Mouse (Mus musculus): ENCODE results near the gene Pdzd2.

Pdzd2 gene

DNA sequence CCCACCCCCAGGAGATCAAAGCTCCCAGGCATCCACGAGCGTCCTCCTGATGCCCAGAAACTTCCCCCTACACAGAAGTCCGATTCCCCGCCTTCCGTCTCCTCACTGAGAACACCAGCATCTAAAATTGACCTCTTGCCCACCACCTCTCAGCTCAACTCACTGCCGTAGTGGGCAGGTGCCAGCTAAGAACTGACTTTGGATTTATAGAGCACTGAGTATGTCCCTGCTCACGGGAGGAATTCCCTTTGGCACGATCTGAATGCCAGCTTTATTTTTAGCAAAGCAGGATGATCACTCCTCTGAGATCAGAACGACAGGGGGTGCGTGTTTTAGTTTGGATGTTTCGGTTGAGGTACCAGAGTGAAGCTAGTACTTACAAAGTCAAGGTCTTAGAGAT lies 7.1 kb downstream of the Pdzd2 start:
- no peak for DNase-seq (ENCODE audit: low read depth)

DNA sequence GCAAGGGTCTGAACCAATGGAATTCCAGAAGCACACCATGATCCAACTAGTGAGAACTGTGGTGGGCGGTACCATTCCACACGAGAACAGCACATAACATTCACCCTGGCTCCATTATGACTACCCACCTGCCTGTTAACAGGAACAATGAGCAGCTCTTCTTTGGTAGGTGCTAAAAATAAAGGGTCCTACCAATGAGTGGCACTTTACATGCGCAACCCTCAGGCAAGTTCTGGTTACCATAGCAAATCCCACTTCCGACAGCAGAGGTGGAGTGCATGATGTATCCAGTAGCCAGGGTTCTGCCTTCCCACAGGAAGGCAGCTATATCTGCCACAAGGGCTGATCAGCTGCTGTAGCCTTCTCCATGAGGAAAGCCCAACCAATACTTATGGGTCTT lies 11.3 kb downstream of the Pdzd2 start:
- DNase-seq (ENCODE audit: low read depth) = no peak

DNA sequence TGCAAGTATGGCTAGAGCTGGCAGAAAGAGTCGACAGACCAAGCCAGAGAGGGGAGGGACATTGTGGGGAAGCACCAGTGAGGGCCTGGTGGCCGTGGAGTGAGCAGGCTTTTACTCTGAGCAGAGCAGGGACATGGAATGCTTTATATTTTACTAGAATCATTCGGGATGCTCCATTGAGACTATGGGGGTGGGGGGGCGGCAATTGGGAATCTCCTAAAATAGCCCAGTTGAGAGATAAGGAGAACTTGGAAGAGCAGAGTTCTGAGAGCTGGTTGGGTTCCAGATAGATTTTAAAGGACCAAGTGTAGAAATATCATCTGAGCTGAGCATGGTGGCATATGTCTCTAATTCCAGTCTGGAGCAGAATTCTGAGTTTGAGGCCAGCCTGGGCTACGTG lies 14.5 kb downstream of the Pdzd2 start:
- DNase-seq (ENCODE audit: low read depth) = no peak

DNA sequence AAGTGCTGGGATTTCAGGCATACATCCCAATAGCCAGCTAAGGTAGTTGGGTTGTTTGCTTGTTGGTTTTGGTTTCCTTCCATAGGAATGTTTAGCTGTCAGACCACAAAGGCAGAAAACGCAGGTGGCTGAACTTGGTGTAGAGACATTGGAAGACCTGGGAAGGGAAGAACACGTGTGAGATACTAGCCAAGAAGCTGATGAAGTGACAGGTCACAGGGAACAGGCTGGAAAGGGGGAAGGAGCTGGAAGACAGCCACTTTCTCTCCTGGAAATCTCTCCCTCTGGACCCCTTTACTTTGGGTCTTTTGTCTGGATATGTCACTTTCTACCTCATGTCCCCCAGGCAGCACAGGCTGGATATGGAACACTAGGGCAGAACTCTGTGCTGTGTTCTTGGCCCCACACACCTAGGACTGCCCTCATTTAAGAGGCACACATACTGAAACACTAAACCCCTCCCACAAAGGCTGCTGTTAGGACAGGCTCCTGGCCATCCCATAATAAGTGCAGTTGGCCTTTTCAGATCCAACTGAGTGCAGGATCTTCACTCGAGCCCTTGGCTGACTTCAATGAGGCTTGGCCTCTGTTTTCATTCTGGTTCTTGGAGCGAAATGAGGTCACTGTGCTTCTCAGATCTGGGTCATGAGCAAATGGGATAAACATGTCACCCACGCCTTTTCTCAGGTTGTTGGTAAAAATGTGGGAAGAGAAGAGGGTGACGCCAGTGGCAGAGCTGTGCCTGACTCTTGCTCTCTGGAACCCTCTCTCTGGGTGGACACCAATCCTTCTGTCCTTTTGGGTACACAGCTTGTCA lies 17.8 kb downstream of the Pdzd2 start:
- no peak for DNase-seq (ENCODE audit: low read depth)

DNA sequence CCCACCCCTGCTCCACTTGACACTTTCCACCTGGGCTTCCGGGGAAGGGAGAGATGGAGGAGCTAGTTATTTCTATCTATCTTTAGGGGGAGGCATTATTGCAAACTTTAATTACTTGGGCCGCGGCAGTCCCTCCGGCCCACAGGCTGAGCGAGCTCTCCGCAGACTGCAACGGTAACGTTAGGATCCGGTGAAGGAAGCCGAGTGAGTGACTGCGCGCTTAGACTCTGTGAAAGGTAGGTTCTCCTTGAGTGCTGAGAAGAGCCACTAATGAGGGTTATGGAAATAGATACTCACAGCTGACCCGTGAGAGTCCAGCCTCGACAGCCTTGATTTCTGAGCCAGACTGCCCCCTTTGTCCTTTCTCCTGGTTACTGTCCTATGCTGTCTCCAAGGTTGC lies 20.9 kb downstream of the Pdzd2 start:
- no peak for DNase-seq (ENCODE audit: low read depth)

DNA sequence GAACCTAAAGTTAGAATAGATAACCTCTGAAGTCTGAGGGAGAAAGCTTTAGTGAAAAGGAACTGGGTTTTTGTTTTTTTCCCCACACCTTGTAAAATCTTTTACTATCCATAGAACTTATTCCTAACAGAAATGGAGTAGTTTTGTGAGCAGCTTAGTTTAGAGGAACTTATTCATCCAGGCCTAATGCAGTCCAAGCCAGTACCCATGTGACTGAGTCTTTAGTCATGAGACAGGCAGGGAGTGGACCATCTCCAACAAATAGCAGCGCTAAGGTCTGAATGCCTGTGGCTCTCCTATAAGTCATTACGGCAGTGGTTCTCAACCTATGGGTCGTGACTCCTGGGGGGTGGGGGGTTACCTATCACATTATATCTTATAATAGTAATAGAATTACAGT lies 22.3 kb downstream of the Pdzd2 start:
- no peak for DNase-seq (ENCODE audit: low read depth)

DNA sequence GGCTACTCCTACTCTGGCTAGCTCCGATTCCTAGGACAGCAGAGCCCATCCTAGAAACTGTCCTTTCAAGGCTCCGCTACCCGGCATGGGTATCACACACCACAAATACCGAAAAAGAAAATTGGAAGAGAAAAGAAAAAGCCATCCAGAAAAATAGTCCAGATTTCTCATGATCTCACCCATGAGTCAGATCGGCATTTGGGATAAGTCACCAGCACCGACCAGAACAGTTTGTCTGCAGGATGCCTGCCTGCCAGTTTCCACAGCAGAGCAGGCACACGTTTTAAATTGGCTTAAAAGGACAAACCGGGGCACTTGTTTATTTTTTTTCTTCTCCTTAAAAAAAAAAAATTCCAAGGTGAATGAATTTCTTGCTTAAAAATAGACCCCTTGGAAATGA lies 22.8 kb downstream of the Pdzd2 start:
- no peak for DNase-seq (ENCODE audit: low read depth)

DNA sequence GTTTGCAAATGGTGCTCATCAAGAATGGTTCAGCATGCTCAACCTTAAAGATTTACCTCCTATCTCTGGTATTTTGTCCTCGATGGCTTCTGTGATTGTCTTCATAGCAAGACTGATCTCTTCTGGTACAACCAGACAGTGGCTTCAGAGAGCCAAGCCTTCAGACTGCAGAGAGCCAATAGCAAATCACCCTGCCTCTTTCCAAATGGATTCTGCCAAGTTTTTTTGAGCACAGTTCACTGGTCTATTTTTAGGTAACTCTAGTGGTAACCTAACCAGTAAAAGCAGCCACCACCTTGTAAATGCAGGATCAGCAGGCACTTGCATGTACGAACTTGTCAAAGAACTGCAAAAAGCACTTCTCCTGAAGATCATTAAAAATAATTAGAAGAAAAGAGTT lies 25.4 kb downstream of the Pdzd2 start:
- no peak for DNase-seq (ENCODE audit: low read depth)

DNA sequence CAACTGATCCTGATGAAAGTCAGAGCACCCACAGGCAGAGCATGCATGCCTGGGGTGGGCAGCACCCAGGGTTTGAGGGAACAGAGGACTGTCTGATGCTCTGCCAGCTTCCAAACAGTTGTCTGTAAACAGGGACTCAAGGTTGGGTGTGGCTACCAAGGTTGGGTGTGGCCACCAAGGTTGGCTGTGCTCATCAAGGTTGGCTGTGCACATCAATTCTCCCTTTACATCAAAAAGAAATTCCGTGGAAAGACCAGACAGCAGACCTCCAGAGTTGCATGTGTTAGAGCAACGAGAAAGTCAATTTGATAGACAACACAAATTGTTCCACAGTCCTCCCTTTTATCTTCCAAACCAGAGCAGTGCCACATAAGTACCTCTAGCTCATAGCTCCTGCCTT lies 26.5 kb downstream of the Pdzd2 start:
- DNase-seq (ENCODE audit: low read depth) = no peak

DNA sequence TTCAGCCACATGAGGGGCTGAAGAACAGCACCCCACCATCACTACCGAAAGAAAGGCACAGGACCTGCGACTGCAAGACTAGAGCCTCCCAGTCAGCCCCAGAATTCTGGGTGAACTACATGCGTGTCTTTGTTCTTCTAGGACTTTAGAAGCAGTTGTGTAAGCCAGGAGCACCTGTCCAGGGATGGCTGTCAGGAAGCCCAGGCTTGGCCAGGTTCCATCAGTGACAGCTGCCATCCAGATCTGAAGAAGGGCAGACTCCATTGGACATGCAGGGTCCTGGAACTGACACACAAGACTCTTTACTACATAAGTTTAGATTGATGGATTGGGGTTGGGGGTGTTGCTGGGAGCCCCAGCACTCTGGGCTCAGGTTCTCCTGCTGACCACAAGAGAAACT lies 29.7 kb downstream of the Pdzd2 start:
- DNase-seq (ENCODE audit: low read depth) = no peak

DNA sequence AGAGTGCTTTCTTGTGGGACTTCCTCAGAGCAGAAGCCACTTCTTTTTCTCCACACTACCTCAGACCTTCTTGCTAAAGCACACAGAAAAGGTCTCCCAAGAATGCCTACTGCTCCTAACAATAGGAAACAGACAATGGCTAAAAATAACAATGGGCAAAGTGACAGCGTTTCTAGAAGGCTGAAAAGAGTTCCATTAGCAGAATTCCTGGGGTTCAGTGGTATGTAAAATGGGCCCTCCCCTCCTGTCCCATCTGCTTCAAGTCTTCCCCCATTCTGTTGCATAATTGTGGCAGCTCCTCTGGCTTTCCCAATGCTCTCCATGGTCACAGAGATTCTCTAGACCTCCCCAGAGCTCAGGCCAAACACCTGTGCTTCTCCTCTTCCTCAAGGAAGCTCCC lies 31.4 kb downstream of the Pdzd2 start:
- no peak for DNase-seq (ENCODE audit: low read depth)

DNA sequence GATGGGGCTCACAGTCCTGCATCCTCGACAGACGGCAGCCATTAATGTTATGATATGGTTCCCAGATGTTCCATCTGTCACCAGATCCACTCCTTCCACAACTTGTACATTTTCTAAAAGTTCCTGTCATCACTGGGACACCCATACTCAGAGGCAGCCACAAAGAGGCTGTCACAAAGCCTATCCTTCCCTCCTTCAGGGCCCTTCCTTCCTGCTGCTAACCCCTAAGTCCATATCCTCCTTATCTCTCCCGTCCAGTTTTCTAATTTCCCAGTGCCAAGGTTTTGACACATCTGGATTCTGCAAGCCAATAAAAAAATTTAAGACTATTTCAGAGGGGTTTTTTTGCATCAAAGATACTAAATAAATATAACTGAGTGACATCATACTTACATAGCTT lies 32.8 kb downstream of the Pdzd2 start:
- no peak for DNase-seq (ENCODE audit: low read depth)

DNA sequence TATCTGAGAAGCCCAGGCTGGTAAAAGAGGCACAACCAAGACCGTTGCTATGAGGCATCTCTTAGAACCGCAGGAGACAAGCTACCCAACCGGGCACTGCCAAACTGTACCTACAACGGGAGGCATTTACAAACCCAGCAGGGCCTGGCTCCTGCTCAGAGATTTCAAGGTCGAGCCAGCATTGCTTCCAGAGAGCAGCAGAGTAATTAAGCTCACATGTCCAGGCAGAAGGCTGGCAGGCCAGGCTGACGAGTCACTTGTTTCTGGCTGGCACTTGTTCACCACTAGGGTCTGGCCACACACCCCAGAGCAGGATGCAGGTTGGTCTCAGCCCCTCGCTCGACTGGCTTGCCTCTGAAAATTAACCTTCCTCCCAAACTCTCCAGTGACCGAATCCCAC lies 39.4 kb downstream of the Pdzd2 start:
- DNase-seq (ENCODE audit: low read depth) = no peak

DNA sequence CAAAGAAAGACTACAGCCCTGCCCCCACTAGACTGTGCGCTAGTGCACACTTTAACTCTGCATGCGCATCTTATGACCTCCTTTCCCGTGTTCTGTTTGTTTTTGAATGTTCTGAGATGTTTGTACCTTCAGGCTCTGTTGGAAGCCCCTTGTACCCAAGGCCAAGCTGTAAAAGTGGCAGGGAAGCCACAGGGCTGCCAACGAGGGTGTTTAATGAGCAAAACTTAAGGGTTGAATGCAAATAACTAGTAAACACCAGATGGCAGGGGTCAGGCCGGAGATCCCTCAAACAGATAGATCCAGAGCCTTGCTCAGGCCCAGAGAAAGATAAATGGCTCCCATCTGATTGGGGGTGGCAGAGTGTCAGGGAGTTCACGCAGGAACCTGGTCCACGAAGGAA lies 42.0 kb downstream of the Pdzd2 start:
- no peak for DNase-seq (ENCODE audit: low read depth)

DNA sequence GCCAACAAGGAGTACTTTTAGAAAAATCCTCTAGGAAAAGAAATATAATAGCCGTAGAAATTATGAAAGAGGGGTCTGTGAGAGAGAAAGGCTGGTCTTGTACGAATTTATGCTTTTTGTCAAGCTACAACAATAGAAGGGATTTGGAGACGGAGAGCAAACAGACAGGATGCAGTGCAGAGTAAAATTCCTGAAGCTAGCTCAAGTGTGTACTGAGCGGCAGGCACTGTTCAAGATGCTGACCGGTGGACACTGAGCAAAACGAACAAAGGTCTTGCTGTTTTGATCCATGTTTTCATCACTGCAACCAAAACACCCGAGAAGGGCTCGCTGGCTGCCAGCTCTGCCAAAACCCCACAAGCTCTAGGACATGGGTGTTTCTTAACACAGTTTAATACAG lies 42.8 kb downstream of the Pdzd2 start:
- no peak for DNase-seq (ENCODE audit: low read depth)

DNA sequence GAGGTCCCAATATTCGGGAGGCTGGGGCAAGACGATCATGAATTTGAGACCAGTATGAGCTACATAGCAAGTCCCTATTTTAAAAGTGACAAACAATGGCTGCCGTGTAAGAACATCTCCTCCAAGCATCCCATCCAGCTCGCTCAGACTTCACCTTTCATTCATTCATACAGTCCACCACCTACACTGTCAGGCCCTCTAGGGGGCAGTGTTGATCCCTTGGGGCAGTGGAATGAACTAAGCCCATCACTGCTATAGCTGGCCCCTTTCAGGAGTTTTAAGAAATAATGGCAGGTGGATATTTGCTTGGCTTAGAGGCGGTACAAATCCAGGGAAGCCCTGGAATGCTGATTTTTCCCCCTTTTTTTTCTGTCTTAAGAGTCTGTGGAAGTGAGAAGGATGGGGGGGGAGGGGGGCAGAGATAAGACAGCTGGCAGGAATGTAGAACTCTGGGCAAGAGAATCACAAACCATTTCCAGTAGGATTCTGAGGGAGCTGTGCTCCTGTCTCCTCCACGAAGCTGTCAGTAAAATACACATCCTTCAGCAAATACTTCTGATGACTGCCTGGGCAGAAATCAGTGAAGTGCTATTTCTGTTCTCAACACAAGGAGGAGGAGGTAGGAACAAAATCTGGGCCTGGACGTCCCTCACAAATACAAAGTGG lies 49.9 kb downstream of the Pdzd2 start:
- no peak for DNase-seq (ENCODE audit: low read depth)

DNA sequence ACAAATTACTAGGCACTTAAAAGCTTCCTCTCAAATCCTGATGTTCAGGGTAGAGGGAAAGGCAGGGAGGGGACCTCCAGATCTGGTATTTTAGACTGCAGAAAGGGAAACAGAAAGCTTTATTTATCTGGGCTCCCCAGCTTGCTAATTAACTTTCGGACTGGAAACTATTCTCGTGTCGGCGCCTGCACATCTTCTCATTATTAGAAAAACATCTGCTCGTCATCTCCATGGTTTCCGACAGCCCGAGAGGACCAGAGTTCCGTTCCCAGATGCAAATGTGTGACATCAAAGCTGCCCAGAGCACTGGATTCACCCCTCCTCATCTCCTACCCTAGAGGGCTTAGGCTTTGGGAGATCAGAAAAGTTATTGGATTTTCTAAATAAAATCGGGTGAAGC lies 57.2 kb downstream of the Pdzd2 start:
- DNase-seq (ENCODE audit: low read depth) = no peak

DNA sequence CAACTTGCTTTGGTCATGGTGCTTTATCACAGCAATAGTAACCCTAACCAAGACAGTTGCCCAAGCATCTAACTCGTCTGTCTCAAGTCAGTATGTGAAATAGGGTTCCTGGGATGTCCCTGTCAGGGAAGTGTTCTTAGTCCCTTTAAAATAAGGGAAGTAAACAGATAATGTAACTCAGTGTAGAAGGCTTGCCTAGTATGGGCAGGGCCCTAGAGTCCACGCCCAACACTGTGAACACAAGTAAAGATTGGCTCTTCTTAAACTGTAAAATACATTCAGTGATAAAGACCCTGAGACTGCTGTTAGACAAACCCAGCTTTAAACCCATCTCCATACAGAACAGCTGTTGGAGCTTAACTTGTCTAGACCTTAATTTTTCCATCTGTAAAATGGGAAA lies 57.8 kb downstream of the Pdzd2 start:
- DNase-seq (ENCODE audit: low read depth) = no peak

DNA sequence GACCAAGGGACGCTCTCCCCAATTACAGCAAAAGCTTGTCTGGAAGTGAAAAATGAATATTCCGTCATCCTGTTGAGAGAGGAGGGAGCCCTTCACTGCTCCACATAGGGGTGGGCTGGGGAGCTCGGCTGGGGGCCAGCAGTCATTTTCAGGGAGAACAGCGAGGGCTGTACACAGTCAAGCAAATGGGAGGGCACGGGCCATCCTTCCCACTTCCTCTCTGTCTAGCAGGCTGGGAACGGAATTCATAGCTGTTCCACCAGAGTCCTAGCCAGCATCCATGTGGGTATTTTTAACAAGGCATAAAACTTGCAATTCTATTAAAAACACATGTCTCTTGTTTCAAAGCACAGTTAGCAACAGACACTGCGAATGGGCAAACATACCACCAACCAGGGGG lies 59.0 kb downstream of the Pdzd2 start:
- DNase-seq (ENCODE audit: low read depth) = no peak

DNA sequence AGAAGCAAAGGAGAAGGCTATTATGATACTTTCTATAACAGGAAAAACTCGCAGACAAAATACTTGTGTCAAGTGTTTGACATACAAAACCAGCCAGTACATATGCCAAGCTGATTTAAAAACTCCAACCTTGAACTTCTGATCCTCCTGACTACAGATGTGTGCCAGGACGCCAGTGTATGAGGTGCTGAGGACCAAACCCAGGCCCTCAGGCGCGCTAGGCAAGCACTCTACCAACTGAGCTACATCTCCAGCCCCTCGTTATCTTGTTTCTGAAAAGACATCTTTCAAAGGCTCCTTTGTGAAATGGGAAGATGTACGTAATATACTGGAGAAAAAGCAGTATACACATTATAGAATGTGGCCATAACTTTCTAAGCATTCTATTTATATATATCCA lies 59.7 kb downstream of the Pdzd2 start:
- DNase-seq (ENCODE audit: low read depth) = no peak

DNA sequence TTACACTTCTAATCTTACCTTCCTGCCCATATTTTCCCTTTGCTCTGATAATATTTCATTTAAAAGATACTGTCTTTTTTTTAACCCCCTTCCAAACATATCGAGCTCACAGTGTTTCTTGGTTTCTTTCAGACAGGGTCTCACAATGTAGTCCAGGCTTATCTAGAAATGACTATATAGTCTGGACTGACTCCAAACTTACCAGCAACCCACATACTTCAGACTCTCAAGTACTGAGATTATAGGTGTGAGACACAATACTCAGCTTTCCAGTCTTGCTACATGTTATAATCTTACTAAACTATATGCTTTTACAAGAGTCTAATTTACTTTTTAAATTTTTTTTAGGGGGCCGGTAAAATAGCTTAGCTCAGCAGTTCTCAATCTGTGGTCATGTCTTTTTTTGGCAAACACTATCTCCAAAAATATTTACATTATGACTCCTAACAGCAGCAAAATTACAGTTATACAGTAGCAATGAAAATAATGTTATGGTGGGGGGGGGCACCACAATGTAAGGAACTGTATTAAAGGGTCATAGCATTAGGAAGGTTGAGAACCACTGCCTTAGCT lies 61.1 kb downstream of the Pdzd2 start:
- no peak for DNase-seq (ENCODE audit: low read depth)

DNA sequence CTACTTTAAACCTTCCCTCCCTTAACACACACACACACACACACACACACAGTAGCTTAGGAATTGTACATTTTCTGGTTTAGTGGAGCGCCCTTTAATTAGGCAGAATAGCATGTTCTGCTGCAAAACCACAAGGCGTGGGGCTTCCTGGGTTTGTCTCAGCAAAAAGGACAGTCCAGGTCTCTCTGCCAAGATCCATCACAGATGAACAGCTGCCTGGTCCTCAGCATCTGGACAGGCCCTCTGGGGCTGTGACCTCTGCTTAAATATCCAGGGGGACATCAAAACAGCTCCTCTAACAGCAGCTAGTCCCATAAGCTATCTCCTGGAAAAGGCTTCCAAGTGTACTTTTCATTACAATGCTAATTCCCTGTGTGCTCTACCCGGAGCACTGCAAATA lies 64.4 kb downstream of the Pdzd2 start:
- DNase-seq (ENCODE audit: low read depth) = no peak

DNA sequence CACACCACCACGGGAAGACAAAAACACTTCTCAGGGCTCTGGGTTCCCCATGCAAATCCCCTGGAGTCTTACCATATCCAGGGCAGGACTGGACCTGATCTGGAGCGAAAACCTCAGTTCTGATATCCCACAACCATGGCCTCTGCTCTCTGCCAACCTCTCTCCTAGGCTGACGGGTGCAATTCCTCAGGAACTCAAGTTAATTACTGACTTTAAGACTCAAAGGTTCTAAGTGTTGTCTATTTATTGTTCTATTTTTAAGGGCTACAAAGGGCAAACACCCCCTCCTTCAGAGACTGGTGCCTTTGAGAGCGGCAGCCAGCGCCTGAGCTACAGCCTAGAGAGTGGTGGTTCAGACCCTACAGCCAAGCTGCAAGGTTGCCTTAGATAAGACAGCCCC lies 65.7 kb downstream of the Pdzd2 start:
- no peak for DNase-seq (ENCODE audit: low read depth)
